Mouse (Mus musculus): ENCODE data around the gene Pax2. TPM values are rescaled to one million over a fixed set of nuclear protein-coding genes. Genes with fewer than 3 reads are reported as not detected.

Pax2 gene
- polyA plus RNA-seq, 1 experiment from 2014 or later: not detected

DNA sequence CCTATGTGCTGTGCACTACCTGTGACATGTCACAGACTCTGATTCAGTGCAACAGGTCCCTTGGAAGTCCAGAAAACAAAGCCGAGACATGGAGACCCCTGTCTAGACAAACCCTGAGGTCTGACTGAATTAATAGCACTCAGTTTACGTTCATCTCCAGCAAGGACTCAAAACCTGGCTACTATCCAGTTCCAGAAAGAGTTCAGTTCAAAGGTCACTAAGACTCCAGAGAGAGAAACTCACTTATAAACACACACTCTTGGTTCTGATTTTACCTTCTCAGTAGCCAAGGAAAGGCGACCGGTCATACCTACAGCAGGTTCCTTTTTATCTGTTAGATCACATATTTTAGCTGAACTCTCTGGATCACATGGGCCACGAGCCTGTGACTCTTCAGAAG lies 43.3 kb downstream of the Pax2 start:
- ATAC-seq (ENCODE audit: low FRiP score, low TSS enrichment) (no peak), DNase-seq (ENCODE audit: low spot score) (no peak)
- H3K27ac ChIP-seq (replicated peaks): no peak overlapping the region
- H3K4me3 ChIP-seq (ENCODE audit: low read depth, low read length): no peak overlapping the region
- H3K9me3 ChIP-seq (ENCODE audit: control insufficient read depth, low read length): no peaks in the 10 kb centered on the region
- TF ChIP-seq EP300 (optimal IDR thresholded peaks at IDR 0.05) (no peak), CTCF (IDR thresholded peaks at IDR 0.05; ENCODE audit: low read depth) (no peak)
- no peak overlapping the region for H3K9ac ChIP-seq (ENCODE audit: low read length)
- H3K36me3 ChIP-seq (ENCODE audit: control insufficient read depth, insufficient read depth, low read length): no peaks in the 10 kb centered on the region
- WGBS: 29% methylated on average over 5 of the region's 5 CpGs
- no peaks in the 10 kb centered on the region for H3K4me1 ChIP-seq (replicated peaks; ENCODE audit: control insufficient read depth, insufficient read depth)
- no peaks in the 10 kb centered on the region for H3K27me3 ChIP-seq (ENCODE audit: control insufficient read depth, insufficient read depth, low read length)
- no peak overlapping the region for H3K4me2 ChIP-seq (replicated peaks; ENCODE audit: low read depth)

DNA sequence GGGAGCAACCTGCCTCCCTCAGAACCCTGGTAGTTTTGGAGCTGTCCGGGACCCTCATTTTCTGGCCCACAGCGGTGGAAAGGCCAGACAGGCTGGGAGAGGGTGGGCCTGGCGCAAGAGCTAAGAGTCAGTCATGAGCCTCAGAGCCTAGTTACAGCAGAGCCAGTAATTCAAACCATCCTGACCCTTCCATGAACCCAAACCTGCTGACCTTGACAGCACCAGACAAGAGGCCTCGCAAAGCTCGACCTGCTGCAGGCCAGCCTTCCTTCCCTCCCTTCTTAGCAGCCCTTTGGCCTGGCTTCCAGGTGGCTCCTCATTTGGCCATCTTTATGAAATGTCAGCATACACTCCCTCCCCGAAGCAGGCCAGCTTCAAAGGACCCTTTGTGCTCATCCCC lies 44.5 kb downstream of the Pax2 start:
- no peak overlapping the region for H3K9ac ChIP-seq (ENCODE audit: low read length)
- H3K36me3 ChIP-seq (ENCODE audit: control insufficient read depth, insufficient read depth, low read length): no peaks in the 10 kb centered on the region
- ATAC-seq (ENCODE audit: low FRiP score, low TSS enrichment) (no peak), DNase-seq (ENCODE audit: low spot score) (no peak)
- no peak overlapping the region for H3K4me3 ChIP-seq (ENCODE audit: low read depth, low read length)
- no peaks in the 10 kb centered on the region for H3K4me1 ChIP-seq (replicated peaks; ENCODE audit: control insufficient read depth, insufficient read depth)
- no peaks in the 10 kb centered on the region for H3K27me3 ChIP-seq (ENCODE audit: control insufficient read depth, insufficient read depth, low read length)
- no peaks in the 10 kb centered on the region for H3K9me3 ChIP-seq (ENCODE audit: control insufficient read depth, low read length)
- no peak overlapping the region for H3K27ac ChIP-seq (replicated peaks)
- WGBS: 47% methylated on average over 6 of the region's 6 CpGs
- TF ChIP-seq EP300 (optimal IDR thresholded peaks at IDR 0.05) (no peak), CTCF (IDR thresholded peaks at IDR 0.05; ENCODE audit: low read depth) (no peak)
- H3K4me2 ChIP-seq (replicated peaks; ENCODE audit: low read depth): no peak overlapping the region

DNA sequence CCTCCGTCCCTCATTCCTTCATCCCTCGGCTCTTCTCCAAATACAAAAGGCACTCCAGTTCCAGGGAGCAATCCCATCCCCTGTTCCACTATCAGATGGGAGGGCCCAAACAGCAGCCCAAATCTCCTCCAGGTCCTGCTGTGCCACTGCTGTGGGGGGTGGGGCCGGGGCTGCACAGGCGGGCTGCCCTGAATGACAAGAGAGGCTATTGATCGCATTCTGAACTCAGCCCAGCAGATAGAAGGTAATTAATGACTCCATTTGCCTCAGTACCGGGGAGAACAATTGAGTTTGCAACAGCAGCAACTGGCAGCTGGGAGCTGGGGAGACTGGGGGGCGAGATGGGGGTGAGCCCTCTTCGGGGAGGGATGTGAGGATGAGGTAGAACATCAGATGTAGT lies 52.9 kb downstream of the Pax2 start:
- Histone ChIP-seq H3K9me3 (ENCODE audit: control insufficient read depth, low read length) (no peaks in the 10 kb centered on the region), H3K4me2 (replicated peaks; ENCODE audit: low read depth) (no peak overlapping the region), H3K27me3 (ENCODE audit: control insufficient read depth, insufficient read depth, low read length) (no peaks in the 10 kb centered on the region), H3K36me3 (ENCODE audit: control insufficient read depth, insufficient read depth, low read length) (no peaks in the 10 kb centered on the region), H3K9ac (ENCODE audit: low read length) (no peak overlapping the region), H3K4me1 (replicated peaks; ENCODE audit: control insufficient read depth, insufficient read depth) (no peaks in the 10 kb centered on the region), H3K4me3 (ENCODE audit: low read depth, low read length) (no peak overlapping the region), H3K27ac (replicated peaks) (no peak overlapping the region)
- WGBS: 9% methylated on average over 8 of the region's 8 CpGs
- no peak for TF ChIP-seq EP300 (optimal IDR thresholded peaks at IDR 0.05)
- DNase-seq (ENCODE audit: low spot score): no peak
- ATAC-seq (ENCODE audit: low FRiP score, low TSS enrichment): no peak

DNA sequence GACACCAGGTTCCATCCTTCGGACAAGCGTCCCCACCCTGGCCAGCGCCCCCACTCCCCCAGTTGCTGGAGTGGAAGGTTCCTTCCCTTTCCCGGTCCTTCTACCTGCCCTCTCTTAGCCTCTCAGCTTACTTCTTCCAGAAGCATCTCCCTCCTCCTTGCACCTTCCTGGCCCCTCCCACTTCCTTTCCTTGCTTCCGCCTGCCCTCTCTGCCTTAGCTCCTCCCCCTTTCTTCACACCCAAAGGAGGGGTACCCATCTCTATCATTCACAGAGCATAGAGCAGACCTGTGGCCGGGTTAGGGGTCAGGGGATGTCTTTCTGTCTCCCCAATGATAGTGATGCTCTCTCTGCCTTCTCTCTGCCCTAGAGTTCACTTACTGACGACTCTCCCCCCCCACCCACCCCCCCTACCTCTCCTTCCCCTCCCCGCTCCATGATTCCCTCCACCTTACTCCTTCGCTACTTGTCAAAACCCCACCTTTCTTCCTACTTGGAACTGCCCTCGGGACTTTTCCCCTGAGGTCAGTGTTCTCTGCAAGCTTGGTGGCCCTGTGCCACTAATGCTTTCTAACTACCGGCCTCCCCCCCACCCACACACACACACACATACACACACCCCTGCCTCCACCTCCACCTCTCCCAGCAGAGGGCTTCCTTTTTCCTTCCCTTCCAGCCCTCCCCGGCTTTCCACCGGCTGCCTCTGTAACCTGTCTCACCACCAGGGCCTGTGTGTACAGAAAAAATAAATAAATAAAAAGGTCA lies 57.0 kb downstream of the Pax2 start:
- H3K27me3 ChIP-seq (ENCODE audit: control insufficient read depth, insufficient read depth, low read length): no peaks in the 10 kb centered on the region
- H3K27ac ChIP-seq (replicated peaks): no peak overlapping the region
- no peaks in the 10 kb centered on the region for H3K36me3 ChIP-seq (ENCODE audit: control insufficient read depth, insufficient read depth, low read length)
- TF ChIP-seq EP300 (optimal IDR thresholded peaks at IDR 0.05): no peak
- TF ChIP-seq CTCF (IDR thresholded peaks at IDR 0.05; ENCODE audit: low read depth): no peak
- DNase-seq (ENCODE audit: low spot score) (no peak), ATAC-seq (ENCODE audit: low FRiP score, low TSS enrichment) (no peak)
- H3K9me3 ChIP-seq (ENCODE audit: control insufficient read depth, low read length): no peaks in the 10 kb centered on the region
- no peaks in the 10 kb centered on the region for H3K4me1 ChIP-seq (replicated peaks; ENCODE audit: control insufficient read depth, insufficient read depth)
- 45% methylated on average over 13 of the region's 13 CpGs for WGBS
- H3K4me2 ChIP-seq (replicated peaks; ENCODE audit: low read depth): no peak overlapping the region
- H3K4me3 ChIP-seq (ENCODE audit: low read depth, low read length): no peak overlapping the region
- no peak overlapping the region for H3K9ac ChIP-seq (ENCODE audit: low read length)

DNA sequence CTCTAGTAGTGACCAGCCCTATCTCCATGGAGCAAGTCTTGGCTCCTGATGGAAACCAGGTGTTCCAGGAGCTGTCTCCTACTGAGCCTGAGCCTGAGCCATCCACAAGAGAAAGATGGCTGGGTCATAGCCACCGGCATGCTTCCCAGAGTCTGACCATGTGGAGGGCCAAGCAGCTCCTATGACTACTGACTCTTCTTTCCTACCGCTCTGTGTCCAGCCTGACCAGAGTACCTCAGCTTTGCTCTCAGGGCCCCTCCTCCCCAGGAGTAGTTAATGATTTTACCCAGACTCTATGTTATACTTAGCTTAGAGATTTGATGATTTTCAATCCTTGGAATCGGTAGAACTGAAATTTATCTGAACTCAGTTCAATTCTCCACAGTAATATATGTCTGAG lies 59.3 kb downstream of the Pax2 start:
- Histone ChIP-seq H3K9me3 (ENCODE audit: control insufficient read depth, low read length) (no peaks in the 10 kb centered on the region), H3K4me1 (replicated peaks; ENCODE audit: control insufficient read depth, insufficient read depth) (no peaks in the 10 kb centered on the region), H3K9ac (ENCODE audit: low read length) (no peak overlapping the region), H3K36me3 (ENCODE audit: control insufficient read depth, insufficient read depth, low read length) (no peaks in the 10 kb centered on the region), H3K4me2 (replicated peaks; ENCODE audit: low read depth) (no peak overlapping the region), H3K27me3 (ENCODE audit: control insufficient read depth, insufficient read depth, low read length) (no peaks in the 10 kb centered on the region), H3K4me3 (ENCODE audit: low read depth, low read length) (no peak overlapping the region), H3K27ac (replicated peaks) (no peak overlapping the region)
- 69% methylated on average over 3 of the region's 3 CpGs for WGBS
- no peak for ATAC-seq (ENCODE audit: low FRiP score, low TSS enrichment)
- DNase-seq (ENCODE audit: low spot score): no peak
- TF ChIP-seq EP300 (optimal IDR thresholded peaks at IDR 0.05) (no peak), CTCF (IDR thresholded peaks at IDR 0.05; ENCODE audit: low read depth) (no peak)

DNA sequence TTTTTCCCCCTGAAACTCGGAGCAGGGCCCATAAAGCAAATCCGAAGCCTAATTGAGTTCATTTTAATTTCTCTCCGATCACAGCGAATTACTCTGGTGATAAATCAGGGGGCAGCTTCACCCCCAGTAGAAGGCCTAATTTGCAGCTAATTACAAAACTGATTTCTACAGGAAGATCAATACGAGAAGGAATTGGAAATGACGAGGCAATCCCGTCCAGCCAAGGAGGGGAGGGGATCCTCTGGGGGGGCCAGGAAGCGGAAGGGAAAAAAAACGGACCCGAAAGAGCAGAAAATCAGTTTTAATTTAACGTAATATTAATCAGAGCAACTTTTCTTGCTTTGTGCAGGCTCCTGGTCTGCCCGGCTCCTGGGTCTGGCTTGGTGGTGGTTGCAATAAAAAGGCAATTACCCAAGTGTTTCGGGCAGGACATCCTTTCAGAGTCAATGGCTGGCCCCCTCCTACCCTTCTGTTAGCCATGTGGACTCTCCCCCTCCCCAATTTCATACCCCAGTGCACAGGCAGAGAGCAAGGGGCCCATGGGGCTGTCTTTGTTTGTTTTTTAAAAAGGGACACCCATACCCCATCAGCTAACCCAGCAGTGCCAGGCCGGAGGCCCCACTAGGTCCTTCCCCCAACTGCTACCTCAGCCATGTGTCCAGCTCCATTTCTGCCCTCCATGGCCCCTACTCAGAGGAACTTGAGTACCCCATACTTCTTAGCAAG lies 61.7 kb downstream of the Pax2 start:
- Histone ChIP-seq H3K9ac (ENCODE audit: low read length) (no peak overlapping the region), H3K4me1 (replicated peaks; ENCODE audit: control insufficient read depth, insufficient read depth) (no peaks in the 10 kb centered on the region), H3K27me3 (ENCODE audit: control insufficient read depth, insufficient read depth, low read length) (no peaks in the 10 kb centered on the region), H3K9me3 (ENCODE audit: control insufficient read depth, low read length) (no peaks in the 10 kb centered on the region), H3K4me2 (replicated peaks; ENCODE audit: low read depth) (no peak overlapping the region), H3K4me3 (ENCODE audit: low read depth, low read length) (no peak overlapping the region), H3K27ac (replicated peaks) (no peak overlapping the region), H3K36me3 (ENCODE audit: control insufficient read depth, insufficient read depth, low read length) (no peaks in the 10 kb centered on the region)
- DNase-seq (ENCODE audit: low spot score) (no peak), ATAC-seq (ENCODE audit: low FRiP score, low TSS enrichment) (no peak)
- TF ChIP-seq CTCF (IDR thresholded peaks at IDR 0.05; ENCODE audit: low read depth) (no peak), EP300 (optimal IDR thresholded peaks at IDR 0.05) (no peak)
- 65% methylated on average over 14 of the region's 14 CpGs for WGBS

Data from stomach, postnatal 0 days (tissue).